Mouse (Mus musculus): Measurements from ENCODE around the gene Slc26a3.

- TF ChIP-seq CTCF (IDR thresholded peaks at IDR 0.05 in 2 of 3, conservative IDR thresholded peaks at IDR 0.05 in 1 of 3; ENCODE audit: control insufficient read depth in 1 of 3, insufficient read depth in 1 of 3, low read depth in 2 of 3, low read length in 3 of 3, poor library complexity in 1 of 3, severe bottlenecking in 1 of 3) (no peak), NRF1 (IDR thresholded peaks at IDR 0.05; ENCODE audit: insufficient read depth, low read depth, low read length, poor library complexity, severe bottlenecking) (no peak), POLR2A (IDR thresholded peaks at IDR 0.05; ENCODE audit: control insufficient read depth in 1 of 2, insufficient read depth in 1 of 2, low read depth in 1 of 2, low read length in 2 of 2, poor library complexity in 1 of 2) (no peak), UBTF (IDR thresholded peaks at IDR 0.05; ENCODE audit: borderline replicate concordance, insufficient read depth, low read depth, low read length) (no peak), MAX (IDR thresholded peaks at IDR 0.05; ENCODE audit: low read length) (no peak), KAT2A (conservative IDR thresholded peaks at IDR 0.05; ENCODE audit: low read depth, low read length) (no peak), HCFC1 (IDR thresholded peaks at IDR 0.05; ENCODE audit: low read depth, low read length) (no peak), SMC3 (IDR thresholded peaks at IDR 0.05; ENCODE audit: low read depth, low read length) (no peak), ZMIZ1 (IDR thresholded peaks at IDR 0.05; ENCODE audit: low read depth, low read length) (no peak), POLR2AphosphoS2 (IDR thresholded peaks at IDR 0.05; ENCODE audit: low read length) (no peak), POLR2AphosphoS5 (IDR thresholded peaks at IDR 0.05; ENCODE audit: borderline replicate concordance, low read depth, low read length) (no peak), TCF12 (IDR thresholded peaks at IDR 0.05; ENCODE audit: low read depth, low read length) (no peak), EP300 (IDR thresholded peaks at IDR 0.05; ENCODE audit: low read depth in 1 of 2, low read length in 2 of 2) (no peak), ETS1 (IDR thresholded peaks at IDR 0.05; ENCODE audit: low read depth, low read length) (no peak)
Measured at GRCm38 (mm10) chr12:31395895-31396294, 5.2 kb downstream of the Slc26a3 start.
